Mouse (Mus musculus) gastrocnemius, adult 2 months (tissue): ENCODE results near the gene Tnfaip8l1. TPM values are rescaled to one million over a fixed set of nuclear protein-coding genes. Genes with fewer than 3 reads are reported as not detected.

Experiments used
- DNase-seq: peaks from one replicate; pipeline ENCODE4 v3.0.0; 2022
- H3K27ac ChIP-seq: fragments of 200-600 bp; 2 replicates; pipeline ENCODE4 v1.8.1; 2022; ENCODE audit warnings: mild to moderate bottlenecking
- H3K4me3 ChIP-seq: fragments of 200-600 bp; 2 replicates; pipeline ENCODE4 v1.8.1; 2022; ENCODE audit warnings: mild to moderate bottlenecking, moderate library complexity
- CTCF ChIP-seq: fragments of 200-600 bp; IDR thresholded peaks from 2 replicates; pipeline ENCODE4 v1.8.1; 2022; ENCODE audit warnings: antibody characterized with exemption, mild to moderate bottlenecking, moderate library complexity
- intact Hi-C: fragments of 180-260 bp; cut with DNase I; formaldehyde crosslinking; loops from one replicate; pipeline ENCODE4 v1.15.1; 2025
- total RNA-seq, 2 experiments: library from RNA; stranded (reverse); gene quantifications; 2 replicates each; pipeline ENCODE4 v1.2.3; 2021

Tnfaip8l1 gene
- total RNA-seq, 2 experiments from 2014 or later = 0.25 to 0.43 TPM

- no peak overlapping the region for H3K4me3 ChIP-seq
- no peak for TF ChIP-seq CTCF
- no peak for DNase-seq
- intact Hi-C loops = no loop called here
- peak overlapping the region; percentile 62 for H3K27ac ChIP-seq
Measured at GRCm38 (mm10) chr17:56170636-56171035, 8.4 kb downstream of the Tnfaip8l1 start.

GRCm38 (mm10) chr17:56171456-56171855 is 9.2 kb downstream of the Tnfaip8l1 start:
- intact Hi-C loops = no loop called here
- Histone ChIP-seq H3K4me3 (no peak overlapping the region), H3K27ac (0 out of 2 replicates have a peak overlapping the region, but pooled peaks have one; percentile 62)
- no peak for DNase-seq
- no peak for TF ChIP-seq CTCF

DNA sequence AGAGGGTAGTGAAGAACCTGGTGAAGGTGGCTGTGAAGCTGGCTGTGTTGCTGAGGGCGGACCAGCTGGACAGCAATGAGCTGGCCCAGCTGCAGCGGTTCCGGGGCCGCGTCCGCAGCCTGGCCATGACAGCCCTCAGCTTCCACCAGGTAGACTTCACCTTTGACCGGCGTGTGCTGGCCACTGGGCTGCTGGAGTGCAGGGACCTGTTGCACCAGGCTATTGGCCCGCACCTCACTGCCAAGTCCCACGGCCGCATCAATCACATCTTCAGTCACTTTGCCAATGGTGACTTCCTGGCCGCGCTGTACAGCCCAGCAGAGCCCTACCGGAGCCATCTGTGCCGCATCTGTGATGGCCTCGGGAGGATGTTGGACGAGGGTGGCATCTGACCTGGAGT is 9.6 kb downstream of the Tnfaip8l1 start:
- no peak for DNase-seq
- no peak for TF ChIP-seq CTCF
- intact Hi-C loops = no loop called here

DNA sequence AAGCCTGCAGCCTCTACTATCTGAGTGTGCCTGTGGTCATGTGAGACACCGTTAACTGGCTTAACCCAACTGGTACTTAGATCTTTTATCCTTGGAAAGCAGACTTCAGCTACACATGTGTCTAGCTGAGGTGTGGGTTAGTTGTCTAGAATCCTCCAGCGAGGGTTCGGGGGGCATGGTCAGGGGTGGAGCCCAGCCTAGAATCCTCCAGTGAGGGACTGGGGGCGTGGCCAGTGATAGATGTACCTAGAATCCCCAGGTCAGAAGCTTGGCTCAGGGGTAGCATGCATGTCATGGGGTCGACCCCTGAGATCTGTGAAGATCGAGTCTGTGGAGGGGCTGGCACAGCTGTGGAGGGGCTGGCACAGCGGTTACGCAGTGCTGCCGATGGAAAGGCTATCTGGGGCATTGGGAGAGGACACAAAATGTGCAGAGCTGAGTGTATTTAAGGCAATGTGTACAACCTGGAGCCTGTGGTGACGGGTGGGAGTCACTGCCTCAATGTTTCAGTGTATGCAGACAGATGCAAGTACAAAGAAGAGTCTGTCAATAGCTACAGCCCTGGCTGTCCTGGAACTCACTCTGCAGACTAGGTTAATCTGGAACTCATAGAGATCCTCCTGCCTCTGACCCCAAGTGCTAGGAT is 11.2 kb downstream of the Tnfaip8l1 start:
- Histone ChIP-seq H3K4me3 (no peak overlapping the region), H3K27ac (no peak overlapping the region)
- DNase-seq = no peak
- TF ChIP-seq CTCF = no peak
- intact Hi-C loops = no loop called here

More for the DNA sequence above, 9.6 kb downstream of the Tnfaip8l1 start:
- H3K4me3 ChIP-seq = no peak overlapping the region
- H3K27ac ChIP-seq = no peak overlapping the region

GRCm38 (mm10) chr17:56175416-56175815 is 13.1 kb downstream of the Tnfaip8l1 start:
- intact Hi-C loops = no loop called here

GRCm38 (mm10) chr17:56182975-56183657 is 20.8 kb downstream of the Tnfaip8l1 start:
- no peak for DNase-seq
- no peak for TF ChIP-seq CTCF
- Histone ChIP-seq H3K4me3 (peak overlapping the region; percentile 79), H3K27ac (peak overlapping the region; percentile 97)
- intact Hi-C loops = loop anchor here (5.0 kb wide), 1 partner anchor 34 kb away; the partner anchor contains the start of gene Dpp9

More at GRCm38 (mm10) chr17:56175416-56175815, 13.1 kb downstream of the Tnfaip8l1 start:
- TF ChIP-seq CTCF = no peak
- no peak for DNase-seq
- Histone ChIP-seq H3K4me3 (no peak overlapping the region), H3K27ac (no peak overlapping the region)

GRCm38 (mm10) chr17:56183658-56184103 is 21.4 kb downstream of the Tnfaip8l1 start, which contains the start of gene Mydgf:
Gene Mydgf, minus strand, starts transcription at chr17:56183920.
- peak within 1 kb of the TSS; percentile 97 for H3K27ac ChIP-seq
- peak; percentile 99 for DNase-seq
- intact Hi-C loops = loop anchor here (5.0 kb wide), 1 partner anchor 34 kb away; the partner anchor contains the start of gene Dpp9

DNA sequence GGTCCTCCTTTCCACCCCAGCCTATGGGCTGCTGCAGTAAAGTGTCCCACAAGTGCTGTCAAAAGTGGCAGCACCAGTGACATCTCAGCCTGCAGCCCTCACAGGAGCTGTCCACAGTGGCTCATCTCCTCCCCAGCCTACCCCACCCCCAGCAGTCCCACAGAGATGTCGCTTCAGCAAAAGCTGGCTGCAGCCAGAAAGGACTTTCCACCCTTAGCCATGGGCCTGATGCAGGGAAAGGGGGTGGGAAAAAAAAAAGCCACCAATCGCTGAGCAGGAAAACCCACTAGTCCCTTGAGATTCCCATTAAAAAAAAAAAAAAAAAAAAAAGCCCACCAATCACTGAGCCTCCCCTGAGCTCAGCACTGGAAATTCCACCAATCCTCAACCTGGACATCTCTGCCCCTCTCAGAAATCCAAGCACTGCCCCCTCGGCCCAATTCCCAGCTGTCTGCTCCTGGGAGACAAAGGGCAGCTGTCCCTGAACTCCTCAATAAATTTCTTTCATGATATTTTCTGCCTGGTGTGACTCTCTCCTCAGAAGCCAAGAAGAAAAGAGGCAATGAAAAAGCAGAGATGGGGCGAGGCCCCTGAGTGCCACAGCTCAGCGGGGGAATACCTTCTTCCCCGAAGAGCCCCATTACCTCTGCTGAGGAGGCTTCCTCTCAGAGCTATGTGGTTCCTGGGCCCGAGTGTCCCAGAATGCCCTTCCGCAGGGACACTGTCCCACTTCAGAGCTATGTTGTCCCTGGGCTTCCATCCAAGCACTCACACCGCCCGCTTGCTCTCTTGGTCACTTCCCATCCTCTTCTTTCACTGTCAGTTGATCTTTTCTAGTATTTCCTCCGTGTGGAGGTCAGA is 23.2 kb downstream of the Tnfaip8l1 start:
- peak; percentile 73 for DNase-seq
- no peak for TF ChIP-seq CTCF
- Histone ChIP-seq H3K4me3 (peak overlapping the region; percentile 42), H3K27ac (peak overlapping the region; percentile 97)
- intact Hi-C loops = no loop called here

More at GRCm38 (mm10) chr17:56183658-56184103, 21.4 kb downstream of the Tnfaip8l1 start, which contains the start of gene Mydgf:
- TF ChIP-seq CTCF = no peak
- peak within 1 kb of the TSS; percentile 79 for H3K4me3 ChIP-seq

DNA sequence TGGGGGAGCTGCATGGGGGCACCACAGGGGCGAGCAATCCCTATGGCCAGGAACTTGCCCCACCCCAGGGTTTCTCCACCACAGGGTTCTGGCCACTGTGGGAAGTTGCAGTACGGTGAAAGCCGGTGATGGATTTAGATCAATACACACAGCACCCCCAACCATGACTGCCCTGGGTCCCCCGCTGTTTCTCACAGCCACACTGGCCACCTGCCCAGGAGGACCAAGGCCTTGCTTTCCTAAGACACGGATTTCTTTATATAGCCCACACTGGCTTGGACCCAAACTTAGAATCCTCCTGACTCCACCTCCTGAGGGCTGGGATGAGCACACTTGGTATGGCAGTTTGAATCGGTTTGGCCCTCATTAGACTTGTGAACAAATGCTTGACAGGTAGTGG is 29.0 kb downstream of the Tnfaip8l1 start:
- intact Hi-C loops = no loop called here
- DNase-seq = no peak
- no peak overlapping the region for H3K27ac ChIP-seq
- H3K4me3 ChIP-seq = no peak overlapping the region
- TF ChIP-seq CTCF = no peak

- no peak for DNase-seq
- intact Hi-C loops = no loop called here
- Histone ChIP-seq H3K27ac (no peak overlapping the region), H3K4me3 (no peak overlapping the region)
- no peak for TF ChIP-seq CTCF
Measured at GRCm38 (mm10) chr17:56194357-56194756, 32.1 kb downstream of the Tnfaip8l1 start.

GRCm38 (mm10) chr17:56194765-56195164 is 32.5 kb downstream of the Tnfaip8l1 start:
- DNase-seq = no peak
- no peak overlapping the region for H3K27ac ChIP-seq
- intact Hi-C loops = loop anchor here (5.0 kb wide), 1 partner anchor 58 kb away; no protein-coding TSS in a partner anchor
- no peak for TF ChIP-seq CTCF
- no peak overlapping the region for H3K4me3 ChIP-seq

GRCm38 (mm10) chr17:56196860-56197259 is 34.6 kb downstream of the Tnfaip8l1 start:
- no peak for DNase-seq
- TF ChIP-seq CTCF = peak; percentile 57
- Histone ChIP-seq H3K4me3 (no peak overlapping the region), H3K27ac (no peak overlapping the region)
- intact Hi-C loops = loop anchor here (5.0 kb wide), 1 partner anchor 55 kb away; no protein-coding TSS in a partner anchor
